Mouse (Mus musculus) layer of hippocampus, postnatal 10 days (tissue): ENCODE data around the gene Bmyc. TPM values are rescaled to one million over a fixed set of nuclear protein-coding genes. Genes with fewer than 3 reads are reported as not detected.
"Not testable (repeated sequence)": the region's sequence is repeated elsewhere in the genome, so short reads cannot be mapped to it uniquely, and the experiment has no call there.

Experiments
- DNase-seq, 2 experiments: peaks; one replicate each; pipeline ENCODE4 v3.0.0; 2021; ENCODE audit warnings: low spot score in 2 of 2
- total RNA-seq, 2 experiments: library from RNA; stranded (reverse); gene quantifications; 2 replicates each; pipeline ENCODE4 v1.2.3; 2021

The Bmyc gene
- total RNA-seq, 2 experiments from 2014 or later: 91.7 to 98.0 TPM

GRCm38 (mm10) chr2:25717222-25717621, 10.7 kb downstream of the Bmyc start:
- no peak for DNase-seq

GRCm38 (mm10) chr2:25733199-25733930, 26.8 kb downstream of the Bmyc start:
- DNase-seq: no peak

GRCm38 (mm10) chr2:25736709-25737108, 30.2 kb downstream of the Bmyc start, which contains the start of gene Obp2b:
Obp2b (plus strand) TSS chr2:25737009.
- not testable (repeated sequence) for DNase-seq

- no peak for DNase-seq
These were observed 35.1 kb downstream of the Bmyc start for GRCm38 (mm10) chr2:25741671-25742070.

- no peak for DNase-seq
These were observed 47.7 kb downstream of the Bmyc start for GRCm38 (mm10) chr2:25754201-25754600.

Other genes with a start within 250 kb of the Bmyc start
- gene Clic3, start 249.9 kb upstream of the Bmyc start, total RNA-seq: under 1 TPM in 1 of 2 experiments, not detected in 1; 0.60 TPM
- 10 to 100 TPM; 56.1 to 68.6 TPM for gene Paxx, start 245.6 kb upstream of the Bmyc start, total RNA-seq
- gene Ptgds, start 236.7 kb upstream of the Bmyc start, total RNA-seq: 100 to 1,000 TPM; 257 to 743 TPM
- not detected for gene Lcn12, start 212.8 kb upstream of the Bmyc start, total RNA-seq
- gene Fbxw5, start 206.0 kb upstream of the Bmyc start, total RNA-seq: 100 to 1,000 TPM; 132 to 140 TPM
- 1 to 10 TPM; 1.5 to 1.9 TPM for gene C8g, start 205.0 kb upstream of the Bmyc start, total RNA-seq
- 10 to 100 TPM in 1 of 2 experiments, 1 to 10 TPM in 1; 9.0 to 10.5 TPM for gene Traf2, start 159.8 kb upstream of the Bmyc start, total RNA-seq
- gene Edf1, start 148.9 kb upstream of the Bmyc start, total RNA-seq: 100 to 1,000 TPM; 232 to 242 TPM
- 1 to 10 TPM; 1.0 to 5.4 TPM for gene Mamdc4, start 131.9 kb upstream of the Bmyc start, total RNA-seq
- gene Phpt1, start 131.5 kb upstream of the Bmyc start, total RNA-seq: 10 to 100 TPM; 94.5 to 99.8 TPM
- 10 to 100 TPM; 82.7 to 84.8 TPM for gene Ajm1, start 125.0 kb upstream of the Bmyc start, total RNA-seq
- gene Rabl6, start 98.2 kb upstream of the Bmyc start, total RNA-seq: 10 to 100 TPM; 84.7 to 96.9 TPM
- not detected for gene Ccdc183, start 89.1 kb upstream of the Bmyc start, total RNA-seq
- gene Tmem141, start 84.7 kb upstream of the Bmyc start, total RNA-seq: 10 to 100 TPM; 19.9 to 21.1 TPM
- gene Fcna, start 78.7 kb upstream of the Bmyc start, total RNA-seq: 1 to 10 TPM; 1.1 to 1.4 TPM
- gene Lcn8, start 53.6 kb upstream of the Bmyc start, total RNA-seq: not detected
- not detected for gene Lcn5, start 48.8 kb upstream of the Bmyc start, total RNA-seq
- gene Lcn6, start 30.0 kb upstream of the Bmyc start, total RNA-seq: not detected
- not detected for gene Lcn10, start 24.0 kb upstream of the Bmyc start, total RNA-seq
- gene Obp2a, start 6.7 kb upstream of the Bmyc start, total RNA-seq: not detected
- gene Obp2b, start 30.3 kb downstream of the Bmyc start, total RNA-seq: not detected
- not detected for gene Lcn3, start 58.8 kb downstream of the Bmyc start, total RNA-seq
- not detected for gene Lcn11, start 70.3 kb downstream of the Bmyc start, total RNA-seq
- not detected for gene Gm13539, start 75.5 kb downstream of the Bmyc start, total RNA-seq
- not detected for gene Glt6d1, start 109.1 kb downstream of the Bmyc start, total RNA-seq
- not detected for gene Lcn9, start 116.4 kb downstream of the Bmyc start, total RNA-seq
- gene Sohlh1, start 140.5 kb downstream of the Bmyc start, total RNA-seq: not detected
- 10 to 100 TPM; 57.3 to 59.7 TPM for gene Kcnt1, start 157.0 kb downstream of the Bmyc start, total RNA-seq